Mouse (Mus musculus): ENCODE data around the gene Ltc4s. TPM values are rescaled to one million over a fixed set of nuclear protein-coding genes. Genes with fewer than 3 reads are reported as not detected.

Ltc4s gene
- total RNA-seq, 4 experiments from 2014 or later = 4.7 to 11.8 (median 6.6) TPM

GRCm38 (mm10) chr11:50224671-50225530 is 13.5 kb downstream of the Ltc4s start:
- DNase-seq (ENCODE audit: low spot score) = peak; percentile 86

- no peak for DNase-seq (ENCODE audit: low spot score)
Observed at GRCm38 (mm10) chr11:50223783-50224662, 14.4 kb downstream of the Ltc4s start.

GRCm38 (mm10) chr11:50222559-50223276 is 15.7 kb downstream of the Ltc4s start:
- DNase-seq (ENCODE audit: low spot score) = no peak

- DNase-seq (ENCODE audit: low spot score) = no peak
Observed at GRCm38 (mm10) chr11:50219833-50220232, 18.6 kb downstream of the Ltc4s start.

GRCm38 (mm10) chr11:50217811-50218210 is 20.6 kb downstream of the Ltc4s start:
- no peak for DNase-seq (ENCODE audit: low spot score)

GRCm38 (mm10) chr11:50216724-50217366 is 21.6 kb downstream of the Ltc4s start:
- no peak for DNase-seq (ENCODE audit: low spot score)

- no peak for DNase-seq (ENCODE audit: low spot score)
Observed at GRCm38 (mm10) chr11:50215633-50216032, 22.8 kb downstream of the Ltc4s start.

GRCm38 (mm10) chr11:50214631-50215030 is 23.8 kb downstream of the Ltc4s start:
- no peak for DNase-seq (ENCODE audit: low spot score)

- DNase-seq (ENCODE audit: low spot score) = peak; percentile 91
Observed at GRCm38 (mm10) chr11:50212848-50213758, 25.3 kb downstream of the Ltc4s start.

- DNase-seq (ENCODE audit: low spot score) = no peak
Observed at GRCm38 (mm10) chr11:50212060-50212739, 26.2 kb downstream of the Ltc4s start.

- no peak for DNase-seq (ENCODE audit: low spot score)
Observed at GRCm38 (mm10) chr11:50211322-50212059, 26.9 kb downstream of the Ltc4s start.

- peak; percentile 85 for DNase-seq (ENCODE audit: low spot score)
Observed at GRCm38 (mm10) chr11:50210505-50211151, 27.8 kb downstream of the Ltc4s start, which contains the start of the genes Sqstm1 and Mgat4b. TSS of gene Sqstm1 (minus strand) at chr11:50210827. TSS of gene Mgat4b (plus strand) at chr11:50210890.

- peak; percentile 88 for DNase-seq (ENCODE audit: low spot score)
Observed at GRCm38 (mm10) chr11:50210101-50210504, 28.3 kb downstream of the Ltc4s start.

- no peak for DNase-seq (ENCODE audit: low spot score)
Observed at GRCm38 (mm10) chr11:50208039-50208438, 30.4 kb downstream of the Ltc4s start.

GRCm38 (mm10) chr11:50207344-50207743 is 31.1 kb downstream of the Ltc4s start:
- DNase-seq (ENCODE audit: low spot score) = no peak

GRCm38 (mm10) chr11:50206037-50206436 is 32.4 kb downstream of the Ltc4s start:
- no peak for DNase-seq (ENCODE audit: low spot score)

GRCm38 (mm10) chr11:50205434-50205833 is 33.0 kb downstream of the Ltc4s start:
- DNase-seq (ENCODE audit: low spot score) = no peak

GRCm38 (mm10) chr11:50203302-50203827 is 35.1 kb downstream of the Ltc4s start:
- no peak for DNase-seq (ENCODE audit: low spot score)

Measured in heart, adult 8-10 months (tissue).